Mouse (Mus musculus) central nervous system, embryonic 11.5 days (tissue): ENCODE data around the gene Setd6. TPM values are rescaled to one million over a fixed set of nuclear protein-coding genes. Genes with fewer than 3 reads are reported as not detected.

Source experiments
- polyA plus RNA-seq: library from polyadenylated mRNA; depleted of rRNA; stranded (reverse); fragments of >200 nt; gene quantifications from 2 replicates; pipeline ENCODE4 v1.2.3, GENCODE M21; 2012; rRNA removed

The Setd6 gene
- 28.8 and 48.6 TPM in 2 replicates for polyA plus RNA-seq

GRCm38 (mm10) chr8:95715676-95716531 is at the start of gene Setd6:
Setd6 (plus strand) TSS chr8:95715881.

GRCm38 (mm10) chr8:95676631-95677030 is 39.0 kb upstream of the Setd6 start, which contains the start of gene Ndrg4:
Ndrg4 (plus strand) TSS chr8:95676980.

Other genes starting within 250 kb of the Setd6 start
- gene Csnk2a2, start 225.8 kb upstream of the Setd6 start, polyA plus RNA-seq = 36.9 and 65.6 TPM in 2 replicates
- 0.30 and 0.34 TPM in 2 replicates for gene Ccdc113, start 181.8 kb upstream of the Setd6 start, polyA plus RNA-seq
- gene Prss54, start 139.5 kb upstream of the Setd6 start, polyA plus RNA-seq = not detected in 2 replicates
- 16.3 and 17.5 TPM in 2 replicates for gene Gins3, start 82.4 kb upstream of the Setd6 start, polyA plus RNA-seq
- gene Ndrg4, start 38.9 kb upstream of the Setd6 start, polyA plus RNA-seq = 57.4 TPM in 2 replicates
- gene Cnot1, start 91.6 kb downstream of the Setd6 start, polyA plus RNA-seq = 100 and 133 TPM in 2 replicates
- 128 and 134 TPM in 2 replicates for gene Sap18b, start 109.5 kb downstream of the Setd6 start, polyA plus RNA-seq
- 13.0 and 17.5 TPM in 2 replicates for gene Slc38a7, start 137.7 kb downstream of the Setd6 start, polyA plus RNA-seq
- gene Got2, start 172.7 kb downstream of the Setd6 start, polyA plus RNA-seq = 119 and 138 TPM in 2 replicates